Mouse (Mus musculus): ENCODE measurements around the gene Gpr65. TPM values are rescaled to one million over a fixed set of nuclear protein-coding genes. Genes with fewer than 3 reads are reported as not detected.

Gene Gpr65
- total and polyA plus RNA-seq, 3 experiments: not detected

- no peaks in the 10 kb centered on the region for H3K4me1 ChIP-seq (ENCODE audit: control insufficient read depth in 1 of 2, insufficient read depth in 2 of 2, low read length in 2 of 2)
- H3K4me3 ChIP-seq (ENCODE audit: control insufficient read depth in 1 of 2, insufficient read depth in 1 of 2, low read depth in 2 of 2, low read length in 2 of 2): no peak within 1 kb of the TSS
- no peaks in the 10 kb centered on the region for H3K9me3 ChIP-seq (replicated peaks; ENCODE audit: insufficient read depth, low read length)
- no peaks in the 10 kb centered on the region for H3K27me3 ChIP-seq (ENCODE audit: control insufficient read depth in 1 of 2, insufficient read depth in 2 of 2, low read length in 2 of 2)
- no peak for DNase-seq (ENCODE audit: low read depth, low spot score)
- H3K79me2 ChIP-seq (ENCODE audit: control insufficient read depth, insufficient read depth, low read length, poor library complexity): no peaks in the 10 kb centered on the region
- no peak within 1 kb of the TSS for H3K9ac ChIP-seq (ENCODE audit: control insufficient read depth, low read depth, low read length, poor library complexity, severe bottlenecking)
- H3K36me3 ChIP-seq (ENCODE audit: control insufficient read depth in 1 of 2, insufficient read depth in 2 of 2, low read length in 2 of 2): no peaks in the 10 kb centered on the region
- no peak for TF ChIP-seq ZNF384 (IDR thresholded peaks at IDR 0.05; ENCODE audit: low read depth, low read length)
- TF ChIP-seq SMC3 (IDR thresholded peaks at IDR 0.05; ENCODE audit: low read depth, low read length): no peak
- no peak for TF ChIP-seq RCOR1 (IDR thresholded peaks at IDR 0.05; ENCODE audit: low read depth, low read length)
- no peak for TF ChIP-seq ETS1 (IDR thresholded peaks at IDR 0.05; ENCODE audit: low read depth, low read length)
- no peak for TF ChIP-seq NELFE (IDR thresholded peaks at IDR 0.05; ENCODE audit: low read depth, low read length)
- TF ChIP-seq USF2 (IDR thresholded peaks at IDR 0.05; ENCODE audit: borderline replicate concordance in 1 of 2, insufficient read depth in 1 of 2, low read depth in 1 of 2, low read length in 2 of 2): no peak
- no peak for TF ChIP-seq CTCF (IDR thresholded peaks at IDR 0.05 in 2 of 3, conservative IDR thresholded peaks at IDR 0.05 in 1 of 3; ENCODE audit: control insufficient read depth in 1 of 3, insufficient read depth in 1 of 3, low read depth in 2 of 3, low read length in 3 of 3, poor library complexity in 1 of 3, severe bottlenecking in 1 of 3)
- TF ChIP-seq JUND (IDR thresholded peaks at IDR 0.05; ENCODE audit: low read depth, low read length): no peak
- TF ChIP-seq MEF2A (IDR thresholded peaks at IDR 0.05; ENCODE audit: extremely low read depth, insufficient replicate concordance, low read depth, low read length, poor library complexity, severe bottlenecking): no peak
- TF ChIP-seq POLR2A (IDR thresholded peaks at IDR 0.05; ENCODE audit: control insufficient read depth in 1 of 2, insufficient read depth in 1 of 2, low read depth in 1 of 2, low read length in 2 of 2, poor library complexity in 1 of 2): no peak
- no peak for TF ChIP-seq POLR2AphosphoS5 (IDR thresholded peaks at IDR 0.05; ENCODE audit: borderline replicate concordance, low read depth, low read length)
- no peak for TF ChIP-seq KAT2A (conservative IDR thresholded peaks at IDR 0.05; ENCODE audit: low read depth, low read length)
- no peak for TF ChIP-seq USF1 (IDR thresholded peaks at IDR 0.05; ENCODE audit: low read depth, low read length)
- no peak for TF ChIP-seq POLR2AphosphoS2 (IDR thresholded peaks at IDR 0.05; ENCODE audit: low read length)
- TF ChIP-seq MXI1 (IDR thresholded peaks at IDR 0.05; ENCODE audit: low read depth, low read length): no peak
- TF ChIP-seq GATA1 (IDR thresholded peaks at IDR 0.05; ENCODE audit: low read depth, low read length): no peak
- no peak for TF ChIP-seq ELF1 (IDR thresholded peaks at IDR 0.05; ENCODE audit: low read depth, low read length)
- H3K27ac ChIP-seq (ENCODE audit: control insufficient read depth, low read depth, low read length): no peak within 1 kb of the TSS
These were observed 9.5 kb upstream of the Gpr65 start, which contains the start of gene Galc for GRCm38 (mm10) chr12:98258845-98259517. Gene Galc (minus strand): TSS chr12:98259459.

- Histone ChIP-seq H3K27me3 (ENCODE audit: control insufficient read depth in 1 of 2, insufficient read depth in 2 of 2, low read length in 2 of 2) (no peaks in the 10 kb centered on the region), H3K4me1 (ENCODE audit: control insufficient read depth in 1 of 2, insufficient read depth in 2 of 2, low read length in 2 of 2) (no peaks in the 10 kb centered on the region), H3K79me2 (ENCODE audit: control insufficient read depth, insufficient read depth, low read length, poor library complexity) (no peaks in the 10 kb centered on the region), H3K9ac (ENCODE audit: control insufficient read depth, low read depth, low read length, poor library complexity, severe bottlenecking) (no peak overlapping the region), H3K4me3 (ENCODE audit: control insufficient read depth in 1 of 2, insufficient read depth in 1 of 2, low read depth in 2 of 2, low read length in 2 of 2) (no peak overlapping the region), H3K9me3 (replicated peaks; ENCODE audit: insufficient read depth, low read length) (no peaks in the 10 kb centered on the region), H3K36me3 (ENCODE audit: control insufficient read depth in 1 of 2, insufficient read depth in 2 of 2, low read length in 2 of 2) (no peaks in the 10 kb centered on the region), H3K27ac (ENCODE audit: control insufficient read depth, low read depth, low read length) (no peak overlapping the region)
- DNase-seq (ENCODE audit: low read depth, low spot score): no peak
- TF ChIP-seq NELFE (IDR thresholded peaks at IDR 0.05; ENCODE audit: low read depth, low read length): no peak
- TF ChIP-seq ZC3H11A (IDR thresholded peaks at IDR 0.05; ENCODE audit: low read depth, low read length): no peak
- no peak for TF ChIP-seq MYC (IDR thresholded peaks at IDR 0.05; ENCODE audit: low read depth, low read length)
- no peak for TF ChIP-seq MAX (IDR thresholded peaks at IDR 0.05; ENCODE audit: low read length)
- no peak for TF ChIP-seq JUND (IDR thresholded peaks at IDR 0.05; ENCODE audit: low read depth, low read length)
- no peak for TF ChIP-seq SIN3A (IDR thresholded peaks at IDR 0.05; ENCODE audit: low read length)
- TF ChIP-seq ZKSCAN1 (IDR thresholded peaks at IDR 0.05; ENCODE audit: low read depth, low read length): no peak
- no peak for TF ChIP-seq TAL1 (IDR thresholded peaks at IDR 0.05; ENCODE audit: low read length)
- TF ChIP-seq BHLHE40 (IDR thresholded peaks at IDR 0.05; ENCODE audit: borderline replicate concordance, low read depth, low read length): no peak
- no peak for TF ChIP-seq CHD1 (IDR thresholded peaks at IDR 0.05; ENCODE audit: low read depth, low read length)
- TF ChIP-seq MAZ (IDR thresholded peaks at IDR 0.05; ENCODE audit: low read depth, low read length): no peak
- TF ChIP-seq ZMIZ1 (IDR thresholded peaks at IDR 0.05; ENCODE audit: low read depth, low read length): no peak
- no peak for TF ChIP-seq ELF1 (IDR thresholded peaks at IDR 0.05; ENCODE audit: low read depth, low read length)
These were observed 8.9 kb upstream of the Gpr65 start for GRCm38 (mm10) chr12:98259518-98259852.
